Mouse (Mus musculus): ENCODE measurements around the gene Bmf. TPM values are rescaled to one million over a fixed set of nuclear protein-coding genes. Genes with fewer than 3 reads are reported as not detected.
A peak's percentile ranks its signal among the peaks of the same experiment; 100 is the strongest.
"Not testable (repeated sequence)": the region's sequence is repeated elsewhere in the genome, so short reads cannot be mapped to it uniquely, and the experiment has no call there.

Gene Bmf
- total RNA-seq (2021), result 1 to 10 TPM; 2.3 to 4.5 TPM
- long read RNA-seq, partial matches to known transcripts, result 0 of 1 reads
- long read RNA-seq, other reads (novel, unspliced or antisense), result 1 of 1 reads

- DNase-seq (ENCODE audit: low spot score in 2 of 2), result peak; percentile 96 to 97
Measured at GRCm38 (mm10) chr2:118549507-118550473, at the start of gene Bmf. TSS of gene Bmf (minus strand) at chr2:118549687.

GRCm38 (mm10) chr2:118599087-118599486 lies 49.6 kb upstream of the Bmf start:
- DNase-seq (ENCODE audit: low spot score in 2 of 2), result no peak

GRCm38 (mm10) chr2:118597673-118598568 lies 48.4 kb upstream of the Bmf start, which contains the start of gene Bub1b:
TSS of gene Bub1b (plus strand) at chr2:118598211.
- DNase-seq (ENCODE audit: low spot score in 2 of 2), result peak; percentile 87 to 89

- DNase-seq (ENCODE audit: low spot score in 2 of 2), result no peak
Measured at GRCm38 (mm10) chr2:118591083-118591482, 41.6 kb upstream of the Bmf start.

- no peak for DNase-seq (ENCODE audit: low spot score in 2 of 2)
Measured at GRCm38 (mm10) chr2:118587686-118588085, 38.2 kb upstream of the Bmf start.

GRCm38 (mm10) chr2:118586013-118586412 lies 36.5 kb upstream of the Bmf start:
- no peak for DNase-seq (ENCODE audit: low spot score in 2 of 2)

GRCm38 (mm10) chr2:118573135-118573534 lies 23.6 kb upstream of the Bmf start:
- no peak for DNase-seq (ENCODE audit: low spot score in 2 of 2)

- DNase-seq (ENCODE audit: low spot score in 2 of 2), result no peak
Measured at GRCm38 (mm10) chr2:118572183-118572836, 22.8 kb upstream of the Bmf start.

- DNase-seq (ENCODE audit: low spot score in 2 of 2), result no peak
Measured at GRCm38 (mm10) chr2:118570939-118571338, 21.5 kb upstream of the Bmf start.

- no peak for DNase-seq (ENCODE audit: low spot score in 2 of 2)
Measured at GRCm38 (mm10) chr2:118567179-118567578, 17.7 kb upstream of the Bmf start.

GRCm38 (mm10) chr2:118562431-118562830 lies 12.9 kb upstream of the Bmf start:
- DNase-seq (ENCODE audit: low spot score in 2 of 2), result no peak

- DNase-seq (ENCODE audit: low spot score in 2 of 2), result no peak
Measured at GRCm38 (mm10) chr2:118562015-118562414, 12.5 kb upstream of the Bmf start.

- DNase-seq (ENCODE audit: low spot score in 2 of 2), result no peak
Measured at GRCm38 (mm10) chr2:118558426-118558825, 8.9 kb upstream of the Bmf start.

- DNase-seq (ENCODE audit: low spot score in 2 of 2), result not testable (repeated sequence)
Measured at GRCm38 (mm10) chr2:118554356-118554990, 5.0 kb upstream of the Bmf start.

- DNase-seq (ENCODE audit: low spot score in 2 of 2), result no peak
Measured at GRCm38 (mm10) chr2:118551606-118552005, 2.1 kb upstream of the Bmf start.

- no peak for DNase-seq (ENCODE audit: low spot score in 2 of 2)
Measured at GRCm38 (mm10) chr2:118548421-118549221, 866 bp downstream of the Bmf start.

GRCm38 (mm10) chr2:118547541-118548016 lies 1.9 kb downstream of the Bmf start:
- DNase-seq (ENCODE audit: low spot score in 2 of 2), result no peak

GRCm38 (mm10) chr2:118546798-118547165 lies 2.7 kb downstream of the Bmf start:
- no peak for DNase-seq (ENCODE audit: low spot score in 2 of 2)

GRCm38 (mm10) chr2:118546104-118546797 lies 3.2 kb downstream of the Bmf start:
- DNase-seq (ENCODE audit: low spot score in 2 of 2), result no peak
